Mouse (Mus musculus) 3134 (cell line): ENCODE results near the gene Chd6.

Experiments used
- DNase-seq: peaks from one replicate; pipeline ENCODE4 v3.0.0-alpha.2; 2011; ENCODE audit warnings: low spot score; ENCODE audit not compliant: insufficient read length; ENCODE audit errors: extremely low read depth

Gene Chd6

GRCm38 (mm10) chr2:160934451-160934850 lies 174.4 kb downstream of the Chd6 start:
- DNase-seq: no peak

GRCm38 (mm10) chr2:160933890-160934289 lies 175.0 kb downstream of the Chd6 start:
- no peak for DNase-seq

GRCm38 (mm10) chr2:160932981-160933380 lies 175.9 kb downstream of the Chd6 start:
- DNase-seq: no peak

- no peak for DNase-seq
These were observed 176.6 kb downstream of the Chd6 start for GRCm38 (mm10) chr2:160932325-160932724.

GRCm38 (mm10) chr2:160931378-160931777 lies 177.5 kb downstream of the Chd6 start:
- no peak for DNase-seq

GRCm38 (mm10) chr2:160925203-160925602 lies 183.7 kb downstream of the Chd6 start:
- DNase-seq: no peak

GRCm38 (mm10) chr2:160921285-160921684 lies 187.6 kb downstream of the Chd6 start:
- no peak for DNase-seq

GRCm38 (mm10) chr2:160918930-160919215 lies 190.0 kb downstream of the Chd6 start:
- no peak for DNase-seq

GRCm38 (mm10) chr2:160918154-160918929 lies 190.5 kb downstream of the Chd6 start:
- no peak for DNase-seq

GRCm38 (mm10) chr2:160917313-160917712 lies 191.6 kb downstream of the Chd6 start:
- DNase-seq: no peak

GRCm38 (mm10) chr2:160916714-160917113 lies 192.2 kb downstream of the Chd6 start:
- no peak for DNase-seq

GRCm38 (mm10) chr2:160915821-160916610 lies 192.9 kb downstream of the Chd6 start:
- DNase-seq: no peak

GRCm38 (mm10) chr2:160914656-160915055 lies 194.2 kb downstream of the Chd6 start:
- no peak for DNase-seq

GRCm38 (mm10) chr2:160912231-160912671 lies 196.6 kb downstream of the Chd6 start, which contains the start of gene Emilin3:
Gene Emilin3, minus strand, starts transcription at chr2:160912328.
- no peak for DNase-seq

GRCm38 (mm10) chr2:160911558-160912201 lies 197.2 kb downstream of the Chd6 start:
- no peak for DNase-seq

GRCm38 (mm10) chr2:160910633-160911032 lies 198.2 kb downstream of the Chd6 start:
- DNase-seq: no peak

GRCm38 (mm10) chr2:160908607-160909006 lies 200.3 kb downstream of the Chd6 start:
- no peak for DNase-seq

GRCm38 (mm10) chr2:160906101-160906500 lies 202.8 kb downstream of the Chd6 start:
- DNase-seq: no peak

- DNase-seq: no peak
These were observed 203.6 kb downstream of the Chd6 start for GRCm38 (mm10) chr2:160905301-160905700.

GRCm38 (mm10) chr2:160901656-160902412 lies 207.0 kb downstream of the Chd6 start:
- DNase-seq: no peak
